Mouse (Mus musculus): ENCODE results near the gene Krit1. TPM values are rescaled to one million over a fixed set of nuclear protein-coding genes. Genes with fewer than 3 reads are reported as not detected.
A peak's percentile ranks its signal among the peaks of the same experiment; 100 is the strongest.
"Not testable (repeated sequence)": the region's sequence is repeated elsewhere in the genome, so short reads cannot be mapped to it uniquely, and the experiment has no call there.

Krit1 gene
- polyA plus RNA-seq, 1 experiment from 2014 or later = 68.0 TPM

GRCm38 (mm10) chr5:3870161-3870560 is 67.2 kb downstream of the Krit1 start:
- ATAC-seq (ENCODE audit: low FRiP score) (no peak), DNase-seq (ENCODE audit: low spot score, missing footprints) (no peak)
- 80% methylated on average over 4 of the region's 4 CpGs for WGBS
- no peaks in the 10 kb centered on the region for H3K36me3 ChIP-seq (ENCODE audit: control insufficient read depth, insufficient read depth, low read length)
- no peak overlapping the region for H3K27ac ChIP-seq (ENCODE audit: low read depth, low read length)
- no peak overlapping the region for H3K4me2 ChIP-seq
- no peak overlapping the region for H3K9ac ChIP-seq (ENCODE audit: low read length)
- H3K9me3 ChIP-seq (ENCODE audit: control insufficient read depth, low read length) = no peaks in the 10 kb centered on the region
- H3K4me3 ChIP-seq (ENCODE audit: low read depth, low read length) = no peak overlapping the region
- no peaks in the 10 kb centered on the region; the same call in 1 of the 2 replicates for H3K4me1 ChIP-seq (ENCODE audit: control insufficient read depth, insufficient read depth, low read length)
- H3K27me3 ChIP-seq (ENCODE audit: control insufficient read depth, insufficient read depth, low read length) = no peaks in the 10 kb centered on the region

DNA sequence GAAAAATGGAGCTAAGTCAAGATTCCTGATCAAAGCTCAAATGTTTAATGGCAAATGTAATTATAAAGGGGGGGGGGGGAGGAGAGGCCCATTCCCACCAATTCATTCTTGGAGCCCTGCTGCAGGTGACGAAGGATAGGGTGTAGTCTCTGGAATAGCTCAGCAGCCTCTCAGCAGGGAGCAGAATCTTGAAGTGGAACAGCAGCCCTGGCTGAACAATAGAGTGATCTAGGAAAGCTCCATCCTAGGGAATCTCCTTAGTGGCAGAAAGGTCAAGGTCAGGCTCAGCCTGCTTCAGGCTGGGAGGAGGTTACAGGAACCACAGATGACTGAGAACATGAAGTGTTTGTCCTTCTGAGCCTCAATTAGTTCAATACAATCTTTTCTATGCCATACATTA is 69.4 kb downstream of the Krit1 start:
- ATAC-seq (ENCODE audit: low FRiP score) (no peak), DNase-seq (ENCODE audit: low spot score, missing footprints) (no peak)
- no peak overlapping the region for H3K9ac ChIP-seq (ENCODE audit: low read length)
- no peaks in the 10 kb centered on the region for H3K36me3 ChIP-seq (ENCODE audit: control insufficient read depth, insufficient read depth, low read length)
- 22% methylated on average over 1 of the region's 1 CpGs for WGBS
- no peaks in the 10 kb centered on the region; the same call in 1 of the 2 replicates for H3K4me1 ChIP-seq (ENCODE audit: control insufficient read depth, insufficient read depth, low read length)
- no peaks in the 10 kb centered on the region for H3K9me3 ChIP-seq (ENCODE audit: control insufficient read depth, low read length)
- H3K4me3 ChIP-seq (ENCODE audit: low read depth, low read length) = no peak overlapping the region
- H3K27ac ChIP-seq (ENCODE audit: low read depth, low read length) = no peak overlapping the region
- no peak overlapping the region for H3K4me2 ChIP-seq
- H3K27me3 ChIP-seq (ENCODE audit: control insufficient read depth, insufficient read depth, low read length) = no peaks in the 10 kb centered on the region

- Histone ChIP-seq H3K27ac (ENCODE audit: low read depth, low read length) (no peak overlapping the region), H3K9ac (ENCODE audit: low read length) (no peak overlapping the region), H3K9me3 (ENCODE audit: control insufficient read depth, low read length) (no peaks in the 10 kb centered on the region), H3K36me3 (ENCODE audit: control insufficient read depth, insufficient read depth, low read length) (no peaks in the 10 kb centered on the region), H3K4me3 (ENCODE audit: low read depth, low read length) (no peak overlapping the region), H3K4me2 (no peak overlapping the region), H3K4me1 (ENCODE audit: control insufficient read depth, insufficient read depth, low read length) (no peaks in the 10 kb centered on the region; the same call in 1 of the 2 replicates), H3K27me3 (ENCODE audit: control insufficient read depth, insufficient read depth, low read length) (no peaks in the 10 kb centered on the region)
- no peak for ATAC-seq (ENCODE audit: low FRiP score)
- no peak for DNase-seq (ENCODE audit: low spot score, missing footprints)
- 84% methylated on average over 3 of the region's 3 CpGs for WGBS
These were observed 70.5 kb downstream of the Krit1 start for GRCm38 (mm10) chr5:3873485-3873884.

GRCm38 (mm10) chr5:3886862-3887261 is 83.9 kb downstream of the Krit1 start:
- WGBS = 90% methylated on average over 7 of the region's 7 CpGs
- not testable (repeated sequence) for ATAC-seq (ENCODE audit: low FRiP score)

DNA sequence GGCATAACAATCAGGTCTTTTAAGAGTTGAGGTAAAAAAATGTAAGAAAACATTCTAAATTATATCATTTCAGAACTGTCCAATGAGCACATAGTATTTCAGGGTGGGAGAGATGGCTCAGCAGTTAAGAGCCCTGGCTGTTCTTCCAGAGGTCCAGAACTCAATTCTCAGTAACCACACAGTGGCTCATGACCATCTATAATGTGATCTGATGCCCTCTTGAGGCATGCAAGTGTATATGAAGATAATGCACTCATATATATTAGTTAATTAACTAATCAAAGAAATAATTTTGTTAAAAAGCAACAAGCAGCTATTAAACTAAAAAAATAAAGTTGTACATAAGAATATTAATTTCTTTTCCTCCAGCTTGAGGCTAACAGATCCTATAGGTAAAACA is 86.2 kb downstream of the Krit1 start:
- ATAC-seq (ENCODE audit: low FRiP score) = no peak

More at GRCm38 (mm10) chr5:3886862-3887261, 83.9 kb downstream of the Krit1 start:
- H3K4me1 ChIP-seq (ENCODE audit: control insufficient read depth, insufficient read depth, low read length); H3K36me3 ChIP-seq (ENCODE audit: control insufficient read depth, insufficient read depth, low read length); H3K9me3 ChIP-seq (ENCODE audit: control insufficient read depth, low read length); H3K4me2 ChIP-seq; H3K9ac ChIP-seq (ENCODE audit: low read length); H3K27me3 ChIP-seq (ENCODE audit: control insufficient read depth, insufficient read depth, low read length); DNase-seq (ENCODE audit: low spot score, missing footprints); H3K27ac ChIP-seq (ENCODE audit: low read depth, low read length); H3K4me3 ChIP-seq (ENCODE audit: low read depth, low read length): not testable (repeated sequence)

DNA sequence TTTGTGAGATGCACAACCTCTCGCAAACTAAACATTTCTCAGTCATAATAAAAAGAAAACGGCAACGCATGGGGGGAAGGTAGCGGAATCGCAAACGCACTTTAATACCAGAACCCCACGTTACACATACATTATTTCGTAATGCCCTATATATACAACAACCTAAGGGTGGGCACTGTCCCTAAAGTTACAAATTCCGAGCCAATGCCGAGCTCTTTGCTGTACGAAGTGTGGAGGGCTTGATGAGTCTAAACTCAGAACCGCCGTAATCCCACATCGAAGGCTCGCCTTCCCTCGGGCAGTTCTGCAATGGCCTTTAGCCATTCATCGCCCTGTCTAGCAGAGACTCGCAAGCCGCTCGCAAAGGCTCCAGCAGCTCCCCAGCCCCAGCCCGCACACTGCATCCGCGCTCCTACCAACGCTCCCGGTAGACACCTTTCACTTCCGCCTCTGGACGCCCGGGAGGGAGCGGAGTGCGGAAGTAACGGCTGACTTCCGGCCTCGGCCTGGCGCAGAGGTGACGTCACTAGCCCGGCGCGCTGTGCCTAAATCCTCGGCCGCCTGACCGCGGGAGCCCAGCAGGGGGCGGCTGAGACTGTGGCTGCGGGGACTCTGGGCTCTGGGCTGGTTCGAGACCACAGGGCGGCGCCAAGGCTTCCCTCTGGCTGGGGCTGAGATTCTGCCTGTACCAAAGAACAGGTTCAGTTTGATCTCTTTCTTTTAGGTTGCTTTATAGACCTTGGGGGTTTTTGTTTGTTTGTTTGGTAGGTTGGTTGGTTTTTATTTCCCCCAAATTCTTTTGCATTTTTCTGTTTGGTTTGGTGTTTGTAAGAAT is 90.7 kb downstream of the Krit1 start, which contains the start of gene Mterf1a:
Mterf1a (minus strand) TSS at position 475 of the 835 bp plus-strand sequence.
- H3K4me3 ChIP-seq (ENCODE audit: low read depth, low read length) = peak within 1 kb of the TSS; percentile 39
- H3K36me3 ChIP-seq (ENCODE audit: control insufficient read depth, insufficient read depth, low read length); H3K27ac ChIP-seq (ENCODE audit: low read depth, low read length); H3K9me3 ChIP-seq (ENCODE audit: control insufficient read depth, low read length); H3K27me3 ChIP-seq (ENCODE audit: control insufficient read depth, insufficient read depth, low read length); H3K4me1 ChIP-seq (ENCODE audit: control insufficient read depth, insufficient read depth, low read length): not testable (repeated sequence)
- peak within 1 kb of the TSS; percentile 46; the same call in 1 of the 2 replicates for H3K9ac ChIP-seq (ENCODE audit: low read length)
- DNase-seq (ENCODE audit: low spot score, missing footprints) (peak; percentile 87), ATAC-seq (ENCODE audit: low FRiP score) (peak; percentile 99)
- H3K4me2 ChIP-seq = peak within 1 kb of the TSS; percentile 56
- 0% methylated on average over 7 of the region's 47 CpGs for WGBS

More for the DNA sequence above, 86.2 kb downstream of the Krit1 start:
- Histone ChIP-seq H3K9ac (ENCODE audit: low read length) (no peak overlapping the region), H3K27ac (ENCODE audit: low read depth, low read length) (no peak overlapping the region), H3K36me3 (ENCODE audit: control insufficient read depth, insufficient read depth, low read length) (no peaks in the 10 kb centered on the region), H3K27me3 (ENCODE audit: control insufficient read depth, insufficient read depth, low read length) (no peaks in the 10 kb centered on the region), H3K4me3 (ENCODE audit: low read depth, low read length) (no peak overlapping the region), H3K9me3 (ENCODE audit: control insufficient read depth, low read length) (no peaks in the 10 kb centered on the region), H3K4me1 (ENCODE audit: control insufficient read depth, insufficient read depth, low read length) (peaks cover 5% of the 10 kb centered on the region), H3K4me2 (no peak overlapping the region)
- no peak for DNase-seq (ENCODE audit: low spot score, missing footprints)

DNA sequence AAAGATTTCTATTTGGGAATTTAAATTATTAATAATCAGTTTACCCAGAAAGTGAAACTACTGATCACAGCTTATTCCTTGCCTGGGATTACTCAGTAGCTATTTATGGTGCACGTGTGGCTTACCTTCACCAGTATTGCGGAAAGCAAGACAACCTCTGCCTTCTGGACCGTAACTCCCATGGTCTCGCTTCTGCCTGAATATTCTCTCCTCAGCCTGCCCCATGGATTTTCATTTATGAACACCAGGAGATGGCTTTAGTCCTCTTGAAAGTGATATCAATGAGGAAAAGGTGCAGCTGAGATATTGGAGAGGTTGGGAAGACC is 91.3 kb downstream of the Krit1 start:
- not testable (repeated sequence) for H3K4me1 ChIP-seq (ENCODE audit: control insufficient read depth, insufficient read depth, low read length); H3K27ac ChIP-seq (ENCODE audit: low read depth, low read length); H3K36me3 ChIP-seq (ENCODE audit: control insufficient read depth, insufficient read depth, low read length); H3K9ac ChIP-seq (ENCODE audit: low read length); H3K4me2 ChIP-seq; H3K27me3 ChIP-seq (ENCODE audit: control insufficient read depth, insufficient read depth, low read length); H3K4me3 ChIP-seq (ENCODE audit: low read depth, low read length); H3K9me3 ChIP-seq (ENCODE audit: control insufficient read depth, low read length)
- WGBS = 95% methylated on average over 4 of the region's 4 CpGs
- ATAC-seq (ENCODE audit: low FRiP score) (peak; percentile 38; the same call in 1 of the 2 replicates), DNase-seq (ENCODE audit: low spot score, missing footprints) (peak; percentile 84)

Other genes starting within 250 kb of the Krit1 start
- gene 1700109H08Rik, start 231.6 kb upstream of the Krit1 start, polyA plus RNA-seq (2014; fragmentation: Nextera tagmentation; extraction: Ambion mirVana) = 2.0 and 3.4 TPM in 2 replicates
- gene Pex1, start 207.1 kb upstream of the Krit1 start, polyA plus RNA-seq (2014; fragmentation: Nextera tagmentation; extraction: Ambion mirVana) = 13.3 and 13.6 TPM in 2 replicates
- 13.8 and 15.9 TPM in 2 replicates for gene Rbm48, start 206.6 kb upstream of the Krit1 start, polyA plus RNA-seq (2014; fragmentation: Nextera tagmentation; extraction: Ambion mirVana)
- not detected in 2 replicates for gene Tmbim7, start 152.0 kb upstream of the Krit1 start, polyA plus RNA-seq (2014; fragmentation: Nextera tagmentation; extraction: Ambion mirVana)
- gene Gatad1, start 146.0 kb upstream of the Krit1 start, polyA plus RNA-seq (2014; fragmentation: Nextera tagmentation; extraction: Ambion mirVana) = 86.4 and 88.8 TPM in 2 replicates
- 15.0 and 15.9 TPM in 2 replicates for gene Ankib1, start 259 bp upstream of the Krit1 start, polyA plus RNA-seq (2014; fragmentation: Nextera tagmentation; extraction: Ambion mirVana)
- gene Lrrd1, start 42.0 kb downstream of the Krit1 start, polyA plus RNA-seq (2014; fragmentation: Nextera tagmentation; extraction: Ambion mirVana) = 0.10 TPM in 1 of 2 replicates, not detected in the other
- 10.4 and 12.2 TPM in 2 replicates for gene Mterf1a, start 90.7 kb downstream of the Krit1 start, polyA plus RNA-seq (2014; fragmentation: Nextera tagmentation; extraction: Ambion mirVana)
- 149 and 172 TPM in 2 replicates for gene Akap9, start 124.9 kb downstream of the Krit1 start, polyA plus RNA-seq (2014; fragmentation: Nextera tagmentation; extraction: Ambion mirVana)

Data from midbrain, embryonic 11.5 days (tissue).